Mouse (Mus musculus): ENCODE results near the gene Pepd. TPM values are rescaled to one million over a fixed set of nuclear protein-coding genes. Genes with fewer than 3 reads are reported as not detected.

Gene Pepd
- polyA plus RNA-seq, 1 experiment from 2014 or later: 62.5 TPM

DNA sequence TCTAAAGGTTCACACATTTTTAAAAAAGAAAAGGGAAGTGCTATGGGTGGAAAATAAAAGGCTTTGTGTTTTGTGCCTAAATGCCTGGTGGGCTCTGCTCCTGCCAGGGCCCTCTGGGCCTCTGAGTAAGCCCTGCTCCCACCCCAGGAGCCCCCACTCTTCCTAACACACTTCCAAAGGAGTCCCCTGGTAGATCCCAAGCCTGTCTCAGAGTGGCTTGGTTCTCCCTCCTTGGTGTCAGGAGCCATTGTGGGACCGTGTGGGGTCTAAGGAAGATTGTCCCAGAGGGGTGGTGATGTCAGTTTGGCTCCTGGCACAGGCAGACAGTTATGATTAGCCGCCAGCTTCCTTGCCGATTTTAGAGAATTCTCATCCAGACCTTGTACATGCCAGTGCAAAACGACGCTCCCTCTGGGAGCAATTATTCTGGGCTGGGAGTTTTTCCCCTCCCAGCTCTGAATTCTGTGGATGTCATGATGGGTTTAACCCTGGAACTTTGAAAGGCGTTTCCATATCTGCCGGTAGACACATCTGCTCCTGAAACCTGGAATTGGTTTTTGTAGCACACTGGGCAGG is 74.5 kb downstream of the Pepd start:
- H3K27me3 ChIP-seq (replicated peaks): no peaks in the 10 kb centered on the region
- H3K4me1 ChIP-seq: peaks cover 33% of the 10 kb centered on the region
- no peaks in the 10 kb centered on the region for H3K36me3 ChIP-seq (replicated peaks)
- WGBS: 26% methylated on average over 7 of the region's 7 CpGs
- H3K9ac ChIP-seq: no peak overlapping the region
- peak overlapping the region; percentile 69 for H3K27ac ChIP-seq
- H3K4me3 ChIP-seq: no peak overlapping the region
- H3K9me3 ChIP-seq: no peaks in the 10 kb centered on the region
- peak; percentile 66; the same call in 1 of the 2 replicates for ATAC-seq (replicated peaks)
- H3K4me2 ChIP-seq: no peak overlapping the region

- Histone ChIP-seq H3K9me3 (no peaks in the 10 kb centered on the region), H3K4me3 (no peak overlapping the region), H3K4me2 (no peak overlapping the region), H3K27me3 (replicated peaks) (no peaks in the 10 kb centered on the region), H3K36me3 (replicated peaks) (no peaks in the 10 kb centered on the region), H3K9ac (no peak overlapping the region), H3K27ac (peak overlapping the region; percentile 39), H3K4me1 (peaks cover 33% of the 10 kb centered on the region)
- ATAC-seq (replicated peaks): no peak
- WGBS: 51% methylated on average over 6 of the region's 6 CpGs
These were observed 75.1 kb downstream of the Pepd start for GRCm38 (mm10) chr7:34987258-34987657.

- Histone ChIP-seq H3K9ac (no peak overlapping the region; the same call in 1 of the 2 replicates), H3K4me2 (no peak overlapping the region), H3K27me3 (replicated peaks) (no peaks in the 10 kb centered on the region), H3K27ac (peak overlapping the region; percentile 76), H3K9me3 (no peaks in the 10 kb centered on the region), H3K4me3 (no peak overlapping the region), H3K4me1 (peaks cover 32% of the 10 kb centered on the region), H3K36me3 (replicated peaks) (no peaks in the 10 kb centered on the region)
- 60% methylated on average over 3 of the region's 3 CpGs for WGBS
- ATAC-seq (replicated peaks): no peak
These were observed 76.3 kb downstream of the Pepd start for GRCm38 (mm10) chr7:34988488-34988887.

GRCm38 (mm10) chr7:34991731-34992246 is 79.6 kb downstream of the Pepd start:
- no peaks in the 10 kb centered on the region for H3K27me3 ChIP-seq (replicated peaks)
- ATAC-seq (replicated peaks): no peak

GRCm38 (mm10) chr7:34992766-34993165 is 80.6 kb downstream of the Pepd start:
- Histone ChIP-seq H3K36me3 (replicated peaks) (no peaks in the 10 kb centered on the region), H3K9ac (no peak overlapping the region), H3K27me3 (replicated peaks) (no peaks in the 10 kb centered on the region), H3K4me3 (no peak overlapping the region), H3K4me2 (no peak overlapping the region), H3K9me3 (no peaks in the 10 kb centered on the region), H3K27ac (no peak overlapping the region), H3K4me1 (peaks cover 15% of the 10 kb centered on the region)
- ATAC-seq (replicated peaks): no peak
- WGBS: 84% methylated on average over 3 of the region's 3 CpGs

More at GRCm38 (mm10) chr7:34991731-34992246, 79.6 kb downstream of the Pepd start:
- Histone ChIP-seq H3K4me3 (no peak overlapping the region), H3K27ac (no peak overlapping the region), H3K9ac (no peak overlapping the region), H3K4me1 (peaks cover 24% of the 10 kb centered on the region), H3K36me3 (replicated peaks) (no peaks in the 10 kb centered on the region), H3K4me2 (no peak overlapping the region), H3K9me3 (no peaks in the 10 kb centered on the region)
- 87% methylated on average over 6 of the region's 6 CpGs for WGBS

DNA sequence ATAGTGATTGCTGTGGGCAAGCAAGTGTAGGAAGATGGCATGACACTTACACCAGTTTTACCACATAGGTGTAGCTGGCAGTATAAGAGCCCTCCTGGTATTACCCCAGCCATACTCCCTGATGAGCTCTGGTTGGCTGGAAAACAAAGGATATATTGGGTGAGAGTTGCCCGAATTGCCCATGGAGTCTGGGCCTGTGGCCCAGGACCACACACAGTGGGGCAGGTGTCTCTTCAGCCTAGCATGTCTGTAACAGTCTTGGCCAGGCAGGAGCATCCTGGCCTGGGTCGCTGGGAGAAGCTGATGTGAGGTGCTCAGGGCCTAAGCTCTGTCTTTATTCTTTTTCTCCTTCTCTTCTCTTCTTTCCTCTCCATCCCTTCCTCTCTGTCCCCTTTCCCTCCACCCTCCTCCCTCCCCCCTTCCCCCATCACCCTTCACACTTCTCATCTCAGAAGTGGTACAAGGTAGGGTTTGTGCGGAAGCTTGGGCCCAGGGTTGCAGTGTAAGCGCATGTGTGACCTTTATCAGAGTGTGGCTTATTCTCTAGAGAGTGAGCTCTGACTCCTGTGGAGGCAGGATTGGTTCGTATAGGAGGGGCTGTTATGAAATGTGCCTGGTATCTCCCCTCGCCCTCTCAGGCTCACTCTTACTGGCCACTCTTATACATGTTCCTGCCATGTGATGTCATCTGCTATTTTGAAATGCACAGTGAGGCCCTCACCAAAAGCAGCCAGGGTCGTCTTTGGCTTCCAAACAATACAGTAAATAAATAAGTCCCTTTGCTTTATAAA is 83.9 kb downstream of the Pepd start:
- no peak for ATAC-seq (replicated peaks)
- no peak overlapping the region for H3K4me2 ChIP-seq
- H3K4me3 ChIP-seq: no peak overlapping the region
- no peak overlapping the region for H3K9ac ChIP-seq
- H3K9me3 ChIP-seq: no peaks in the 10 kb centered on the region
- no peak overlapping the region for H3K27ac ChIP-seq
- 75% methylated on average over 7 of the region's 7 CpGs for WGBS
- no peaks in the 10 kb centered on the region for H3K27me3 ChIP-seq (replicated peaks)
- H3K4me1 ChIP-seq: no peaks in the 10 kb centered on the region
- no peaks in the 10 kb centered on the region for H3K36me3 ChIP-seq (replicated peaks)

DNA sequence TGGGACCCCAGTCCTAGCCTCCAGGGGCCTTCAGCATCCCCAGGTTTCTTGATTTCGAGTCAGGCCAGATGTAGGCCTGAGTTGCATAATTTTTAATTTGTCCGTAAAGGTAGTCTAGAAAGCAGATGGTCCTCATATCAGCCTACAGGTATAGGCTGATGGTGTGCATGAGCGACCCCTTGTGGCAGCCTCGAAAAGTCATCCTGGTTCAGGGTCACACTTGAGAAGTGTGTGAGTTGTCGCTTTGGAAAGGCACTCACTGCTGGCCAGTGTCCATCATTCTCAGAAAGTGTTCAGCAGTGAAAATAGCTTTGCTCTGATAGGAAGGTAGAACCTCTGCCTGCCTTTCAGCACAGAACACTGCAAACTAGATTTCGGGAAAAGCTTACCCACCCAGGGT is 88.7 kb downstream of the Pepd start:
- Histone ChIP-seq H3K27ac (no peak overlapping the region), H3K4me2 (no peak overlapping the region), H3K27me3 (replicated peaks) (no peaks in the 10 kb centered on the region), H3K36me3 (replicated peaks) (no peaks in the 10 kb centered on the region), H3K9ac (no peak overlapping the region), H3K9me3 (no peaks in the 10 kb centered on the region), H3K4me1 (peaks cover 6% of the 10 kb centered on the region; the same call in 1 of the 2 replicates), H3K4me3 (no peak overlapping the region)
- no peak for ATAC-seq (replicated peaks)
- WGBS: 45% methylated on average over 6 of the region's 6 CpGs

DNA sequence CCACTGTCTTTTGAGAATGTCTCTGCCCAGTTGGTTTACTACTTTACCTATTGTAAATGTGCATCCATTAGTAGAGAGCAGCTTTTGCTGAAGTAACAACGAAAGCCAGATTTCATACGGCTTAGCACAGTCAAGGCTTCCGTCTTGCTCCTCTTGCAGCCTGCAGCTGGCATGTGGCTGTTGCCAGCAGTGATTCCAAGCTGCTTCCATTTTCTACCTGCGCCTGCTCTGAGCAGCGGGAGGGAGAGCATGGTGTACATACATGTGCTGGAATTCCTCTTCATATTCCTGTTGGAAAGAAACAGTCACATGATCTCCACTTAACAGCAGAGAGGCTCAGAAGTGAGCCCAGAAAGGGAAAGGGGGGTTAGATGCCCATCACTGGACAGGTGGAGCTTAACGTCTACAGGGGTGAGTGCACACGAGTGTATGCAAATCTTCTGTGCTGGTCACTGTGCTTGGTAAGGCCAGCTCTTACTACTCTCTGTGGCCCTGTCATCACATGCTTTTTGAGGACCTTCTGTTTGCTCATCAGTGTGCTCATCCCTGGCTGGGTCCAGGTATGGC is 91.1 kb downstream of the Pepd start:
- Histone ChIP-seq H3K36me3 (replicated peaks) (no peaks in the 10 kb centered on the region), H3K27me3 (replicated peaks) (no peaks in the 10 kb centered on the region), H3K4me2 (no peak overlapping the region), H3K9ac (no peak overlapping the region), H3K4me3 (no peak overlapping the region), H3K27ac (no peak overlapping the region), H3K9me3 (no peaks in the 10 kb centered on the region), H3K4me1 (peaks cover 6% of the 10 kb centered on the region; the same call in 1 of the 2 replicates)
- ATAC-seq (replicated peaks): peak; percentile 32; the same call in 1 of the 2 replicates
- WGBS: 51% methylated on average over 7 of the region's 7 CpGs

GRCm38 (mm10) chr7:35006661-35007060 is 94.5 kb downstream of the Pepd start:
- Histone ChIP-seq H3K4me1 (peaks cover 6% of the 10 kb centered on the region; the same call in 1 of the 2 replicates), H3K27ac (no peak overlapping the region), H3K4me3 (no peak overlapping the region), H3K36me3 (replicated peaks) (no peaks in the 10 kb centered on the region), H3K4me2 (no peak overlapping the region), H3K27me3 (replicated peaks) (no peaks in the 10 kb centered on the region), H3K9ac (no peak overlapping the region), H3K9me3 (no peaks in the 10 kb centered on the region)
- ATAC-seq (replicated peaks): no peak
- 84% methylated on average over 7 of the region's 7 CpGs for WGBS

- WGBS: 43% methylated on average over 9 of the region's 9 CpGs
These were observed 101.0 kb downstream of the Pepd start for GRCm38 (mm10) chr7:35013228-35013627.

DNA sequence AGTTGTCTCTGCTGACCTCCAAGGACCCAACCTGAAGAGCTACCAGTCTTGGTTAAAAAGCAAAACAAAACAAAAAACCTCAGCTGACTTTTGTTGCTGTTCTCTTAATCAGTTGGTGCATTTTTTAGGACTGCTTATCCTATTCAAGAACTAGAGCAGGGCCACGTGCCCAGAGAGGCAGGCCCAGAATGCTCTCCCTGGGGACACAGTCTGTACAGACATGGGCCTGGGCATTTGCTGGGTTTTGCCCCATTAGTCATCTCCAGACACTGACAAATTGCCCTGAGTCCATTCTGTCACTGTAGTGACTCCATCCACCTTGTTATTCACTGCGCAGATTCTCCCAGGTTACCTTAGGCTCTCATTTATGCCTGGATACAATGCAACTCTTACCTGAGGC is 103.1 kb downstream of the Pepd start:
- H3K4me2 ChIP-seq: no peak overlapping the region
- peaks cover 4% of the 10 kb centered on the region; the same call in 1 of the 2 replicates for H3K4me1 ChIP-seq
- no peak overlapping the region for H3K9ac ChIP-seq
- H3K27ac ChIP-seq: no peak overlapping the region
- H3K36me3 ChIP-seq (replicated peaks): no peaks in the 10 kb centered on the region
- ATAC-seq (replicated peaks): no peak
- no peak overlapping the region for H3K4me3 ChIP-seq
- H3K27me3 ChIP-seq (replicated peaks): no peaks in the 10 kb centered on the region
- no peaks in the 10 kb centered on the region for H3K9me3 ChIP-seq
- WGBS: 68% methylated on average over 2 of the region's 2 CpGs

More at GRCm38 (mm10) chr7:35013228-35013627, 101.0 kb downstream of the Pepd start:
- Histone ChIP-seq H3K4me3 (no peak overlapping the region), H3K9ac (no peak overlapping the region), H3K4me2 (no peak overlapping the region), H3K4me1 (peaks cover 4% of the 10 kb centered on the region; the same call in 1 of the 2 replicates), H3K27me3 (replicated peaks) (no peaks in the 10 kb centered on the region), H3K36me3 (replicated peaks) (no peaks in the 10 kb centered on the region), H3K9me3 (no peaks in the 10 kb centered on the region), H3K27ac (no peak overlapping the region)
- ATAC-seq (replicated peaks): peak; percentile 31; the same call in 1 of the 2 replicates

DNA sequence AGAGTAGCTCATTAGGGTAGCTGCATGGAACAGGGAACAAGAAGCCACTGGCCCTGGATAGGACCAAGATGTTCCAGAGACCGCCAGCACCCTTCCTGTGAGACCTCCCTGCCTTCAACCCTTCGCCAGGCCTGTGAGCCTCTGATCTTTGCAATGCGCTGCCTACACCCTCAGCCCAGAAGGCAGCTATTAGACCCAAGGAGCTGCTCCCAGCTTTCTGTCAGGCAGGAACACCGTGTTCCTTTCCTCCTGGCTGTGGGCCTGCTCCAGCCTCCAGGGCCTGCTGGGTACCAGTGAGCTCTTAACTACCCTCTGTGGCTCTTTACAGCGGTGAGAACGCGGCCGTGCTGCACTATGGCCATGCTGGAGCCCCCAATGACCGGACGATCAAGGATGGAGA is 109.2 kb downstream of the Pepd start:
- H3K27ac ChIP-seq: no peak overlapping the region
- H3K27me3 ChIP-seq (replicated peaks): no peaks in the 10 kb centered on the region
- H3K4me1 ChIP-seq: no peaks in the 10 kb centered on the region; the same call in 1 of the 2 replicates
- no peak overlapping the region for H3K4me2 ChIP-seq
- H3K9me3 ChIP-seq: no peaks in the 10 kb centered on the region
- ATAC-seq (replicated peaks): no peak
- H3K36me3 ChIP-seq (replicated peaks): no peaks in the 10 kb centered on the region
- H3K9ac ChIP-seq: no peak overlapping the region
- WGBS: 89% methylated on average over 10 of the region's 10 CpGs
- H3K4me3 ChIP-seq: no peak overlapping the region

All from midbrain, embryonic 15.5 days (tissue).